Mouse (Mus musculus): ENCODE data around the gene Ugt1a10. TPM values are rescaled to one million over a fixed set of nuclear protein-coding genes. Genes with fewer than 3 reads are reported as not detected.
"Not testable (repeated sequence)": the region's sequence is repeated elsewhere in the genome, so short reads cannot be mapped to it uniquely, and the experiment has no call there.

Ugt1a10 gene
- polyA plus RNA-seq, 1 experiment from 2014 or later = not detected

GRCm38 (mm10) chr1:88121521-88121920, 66.3 kb downstream of the Ugt1a10 start:
- H3K4me1 ChIP-seq (replicated peaks); H3K4me2 ChIP-seq; H3K27ac ChIP-seq (replicated peaks); H3K9me3 ChIP-seq (replicated peaks); H3K4me3 ChIP-seq (replicated peaks); H3K36me3 ChIP-seq (replicated peaks); H3K27me3 ChIP-seq; H3K9ac ChIP-seq; ATAC-seq (ENCODE audit: insufficient read depth): not testable (repeated sequence)
- no CpG with 5 or more reads among the region's 1 CpGs for WGBS (ENCODE audit: insufficient replicate concordance)

GRCm38 (mm10) chr1:88125827-88126360, 70.7 kb downstream of the Ugt1a10 start:
- H3K9me3 ChIP-seq (replicated peaks); H3K27me3 ChIP-seq; ATAC-seq (ENCODE audit: insufficient read depth); H3K4me1 ChIP-seq (replicated peaks); H3K36me3 ChIP-seq (replicated peaks); H3K27ac ChIP-seq (replicated peaks); H3K4me2 ChIP-seq; H3K9ac ChIP-seq; H3K4me3 ChIP-seq (replicated peaks): not testable (repeated sequence)
- WGBS (ENCODE audit: insufficient replicate concordance) = 55% methylated on average over 4 of the region's 4 CpGs

GRCm38 (mm10) chr1:88129091-88129490, 73.9 kb downstream of the Ugt1a10 start:
- 65% methylated on average over 2 of the region's 2 CpGs for WGBS (ENCODE audit: insufficient replicate concordance)
- not testable (repeated sequence) for ATAC-seq (ENCODE audit: insufficient read depth); H3K4me3 ChIP-seq (replicated peaks); H3K27me3 ChIP-seq; H3K4me2 ChIP-seq; H3K9ac ChIP-seq; H3K27ac ChIP-seq (replicated peaks); H3K9me3 ChIP-seq (replicated peaks); H3K36me3 ChIP-seq (replicated peaks); H3K4me1 ChIP-seq (replicated peaks)

- H3K36me3 ChIP-seq (replicated peaks); H3K9me3 ChIP-seq (replicated peaks); H3K27me3 ChIP-seq; H3K9ac ChIP-seq; H3K27ac ChIP-seq (replicated peaks); H3K4me2 ChIP-seq; H3K4me3 ChIP-seq (replicated peaks); ATAC-seq (ENCODE audit: insufficient read depth); H3K4me1 ChIP-seq (replicated peaks): not testable (repeated sequence)
- 66% methylated on average over 1 of the region's 1 CpGs for WGBS (ENCODE audit: insufficient replicate concordance)
These were observed 75.0 kb downstream of the Ugt1a10 start for GRCm38 (mm10) chr1:88130223-88130622.

GRCm38 (mm10) chr1:88133908-88134456, 78.8 kb downstream of the Ugt1a10 start:
- Histone ChIP-seq H3K9ac (no peak overlapping the region), H3K9me3 (replicated peaks) (no peaks in the 10 kb centered on the region), H3K4me1 (replicated peaks) (peaks cover 18% of the 10 kb centered on the region; the same call in 1 of the 2 replicates), H3K36me3 (replicated peaks) (no peaks in the 10 kb centered on the region), H3K27me3 (no peaks in the 10 kb centered on the region), H3K27ac (replicated peaks) (no peak overlapping the region), H3K4me2 (no peak overlapping the region), H3K4me3 (replicated peaks) (no peak overlapping the region)
- ATAC-seq (ENCODE audit: insufficient read depth) = no peak
- 25% methylated on average over 3 of the region's 3 CpGs for WGBS (ENCODE audit: insufficient replicate concordance)

DNA sequence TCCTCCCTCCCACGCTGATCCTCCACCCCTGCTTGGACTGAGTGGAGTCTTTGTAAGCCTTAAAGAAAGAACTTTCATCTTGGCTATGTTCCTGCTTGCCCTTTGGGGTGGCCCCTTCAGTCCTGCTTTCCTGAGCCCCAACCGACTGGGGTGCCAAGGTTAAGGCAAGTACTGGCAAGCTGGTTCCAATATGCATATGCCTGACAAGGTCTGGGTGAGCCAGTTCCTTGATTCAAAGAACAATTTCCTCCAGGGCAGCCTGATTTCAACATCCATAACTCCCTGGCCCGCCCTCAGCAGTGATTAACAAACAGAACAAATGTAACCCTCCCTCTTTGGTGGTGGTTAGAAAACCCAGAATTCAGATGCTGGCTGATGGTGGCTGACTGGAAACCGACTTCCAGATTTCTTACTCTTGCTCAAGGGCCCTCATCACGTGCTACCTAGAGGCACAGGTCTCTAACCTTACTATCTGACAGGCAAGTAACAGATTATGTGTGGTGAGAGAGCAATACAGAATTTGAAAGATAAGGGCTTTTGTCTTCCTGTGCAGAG, 79.3 kb downstream of the Ugt1a10 start, which contains the start of gene Ugt1a6a:
Gene Ugt1a6a (plus strand): TSS at position 353 of the 555 bp plus-strand sequence.
- H3K36me3 ChIP-seq (replicated peaks); H3K4me3 ChIP-seq (replicated peaks); ATAC-seq (ENCODE audit: insufficient read depth); H3K4me2 ChIP-seq; H3K9ac ChIP-seq; H3K9me3 ChIP-seq (replicated peaks); H3K27ac ChIP-seq (replicated peaks); H3K27me3 ChIP-seq: not testable (repeated sequence)
- WGBS (ENCODE audit: insufficient replicate concordance) = 12% methylated on average over 5 of the region's 5 CpGs
- H3K4me1 ChIP-seq (replicated peaks) = peaks cover 18% of the 10 kb centered on the region; the same call in 1 of the 2 replicates

GRCm38 (mm10) chr1:88135229-88135904, 80.2 kb downstream of the Ugt1a10 start:
- peaks cover 18% of the 10 kb centered on the region; the same call in 1 of the 2 replicates for H3K4me1 ChIP-seq (replicated peaks)
- H3K27me3 ChIP-seq; H3K9ac ChIP-seq; H3K4me3 ChIP-seq (replicated peaks); H3K9me3 ChIP-seq (replicated peaks); H3K36me3 ChIP-seq (replicated peaks); ATAC-seq (ENCODE audit: insufficient read depth); H3K4me2 ChIP-seq; H3K27ac ChIP-seq (replicated peaks): not testable (repeated sequence)
- whole genome bisulfite sequencing (ENCODE audit: insufficient replicate concordance) = 63% methylated on average over 6 of the region's 6 CpGs

DNA sequence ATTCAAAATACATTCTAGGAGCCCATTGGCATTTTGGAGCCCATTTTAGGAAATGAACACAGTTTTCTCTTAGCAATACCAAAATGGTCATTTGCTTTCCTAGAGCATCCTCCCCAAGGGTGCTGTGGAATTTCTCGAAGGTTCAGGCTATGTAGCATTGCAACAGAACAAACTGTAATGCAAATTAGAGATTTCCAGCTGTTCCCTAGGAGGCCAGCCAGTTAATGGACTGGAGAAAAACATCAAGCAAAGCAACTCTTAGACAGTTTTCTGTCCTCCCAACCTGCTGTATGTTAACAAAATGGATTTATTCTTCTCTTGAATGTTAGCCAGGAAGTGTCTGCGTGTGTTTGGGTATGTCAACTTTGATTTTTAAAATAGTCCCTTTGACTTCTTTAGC, 81.5 kb downstream of the Ugt1a10 start:
- Histone ChIP-seq H3K9ac (no peak overlapping the region), H3K27me3 (no peaks in the 10 kb centered on the region), H3K9me3 (replicated peaks) (no peaks in the 10 kb centered on the region), H3K4me3 (replicated peaks) (no peak overlapping the region), H3K36me3 (replicated peaks) (no peaks in the 10 kb centered on the region), H3K4me1 (replicated peaks) (peaks cover 18% of the 10 kb centered on the region; the same call in 1 of the 2 replicates), H3K4me2 (no peak overlapping the region), H3K27ac (replicated peaks) (no peak overlapping the region)
- 51% methylated on average over 2 of the region's 2 CpGs for WGBS (ENCODE audit: insufficient replicate concordance)
- ATAC-seq (ENCODE audit: insufficient read depth) = no peak

DNA sequence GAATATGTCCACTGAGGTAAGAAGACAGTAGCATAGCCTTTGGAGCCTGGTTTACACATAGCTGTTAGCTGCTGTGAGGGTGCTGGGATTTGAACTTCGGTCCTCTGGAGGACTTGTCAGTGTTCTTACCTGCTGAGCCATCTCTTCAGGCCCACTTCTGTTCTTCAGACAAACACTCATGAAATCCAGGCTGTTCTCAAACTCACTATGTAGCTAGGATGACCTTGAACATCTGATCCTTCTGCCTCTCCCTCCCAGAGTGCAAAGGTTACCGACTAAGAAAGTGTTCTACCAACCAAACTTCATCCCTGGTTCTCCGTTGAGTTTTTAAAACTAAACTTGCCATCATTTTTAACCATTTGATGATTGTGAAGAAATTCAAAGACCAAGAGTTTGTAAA, 82.1 kb downstream of the Ugt1a10 start:
- H3K27ac ChIP-seq (replicated peaks) = no peak overlapping the region
- ATAC-seq (ENCODE audit: insufficient read depth) = no peak

DNA sequence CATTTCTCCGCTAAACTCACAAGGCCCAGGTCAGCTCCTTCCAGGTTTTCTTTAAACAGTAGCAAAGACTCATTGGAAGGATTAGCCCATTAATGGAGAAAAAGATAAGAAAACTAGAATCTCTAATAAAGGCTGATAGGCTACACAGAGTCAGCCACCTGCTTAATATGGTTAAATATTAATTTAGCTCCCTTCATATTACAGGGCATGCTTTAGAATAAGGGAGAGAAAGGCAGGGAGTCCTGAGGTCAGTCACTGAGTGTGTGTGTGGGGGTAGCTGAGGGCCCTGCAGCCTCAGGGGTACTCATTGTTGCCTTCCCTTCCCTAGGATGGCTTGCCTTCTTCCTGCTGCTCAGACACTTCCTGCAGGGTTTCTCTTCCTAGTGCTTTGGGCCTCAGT, 83.0 kb downstream of the Ugt1a10 start:
- 64% methylated on average over 1 of the region's 1 CpGs for WGBS (ENCODE audit: insufficient replicate concordance)
- no peak for ATAC-seq (ENCODE audit: insufficient read depth)

More for the DNA sequence above, 82.1 kb downstream of the Ugt1a10 start:
- Histone ChIP-seq H3K9ac (no peak overlapping the region), H3K4me3 (replicated peaks) (no peak overlapping the region), H3K4me2 (no peak overlapping the region), H3K4me1 (replicated peaks) (peaks cover 18% of the 10 kb centered on the region; the same call in 1 of the 2 replicates), H3K9me3 (replicated peaks) (no peaks in the 10 kb centered on the region), H3K27me3 (no peaks in the 10 kb centered on the region), H3K36me3 (replicated peaks) (no peaks in the 10 kb centered on the region)
- 63% methylated on average over 3 of the region's 3 CpGs for WGBS (ENCODE audit: insufficient replicate concordance)

GRCm38 (mm10) chr1:88140492-88140891, 85.3 kb downstream of the Ugt1a10 start:
- peak; percentile 94 for ATAC-seq (ENCODE audit: insufficient read depth)
- H3K4me2 ChIP-seq = not testable (repeated sequence)
- WGBS (ENCODE audit: insufficient replicate concordance) = 24% methylated on average over 1 of the region's 1 CpGs

More for the DNA sequence above, 83.0 kb downstream of the Ugt1a10 start:
- no peak overlapping the region for H3K9ac ChIP-seq
- peaks cover 18% of the 10 kb centered on the region; the same call in 1 of the 2 replicates for H3K4me1 ChIP-seq (replicated peaks)
- H3K4me2 ChIP-seq = no peak overlapping the region
- H3K27ac ChIP-seq (replicated peaks) = no peak overlapping the region
- no peak overlapping the region for H3K4me3 ChIP-seq (replicated peaks)
- H3K36me3 ChIP-seq (replicated peaks) = no peaks in the 10 kb centered on the region
- H3K27me3 ChIP-seq = no peaks in the 10 kb centered on the region
- no peaks in the 10 kb centered on the region for H3K9me3 ChIP-seq (replicated peaks)

More at GRCm38 (mm10) chr1:88140492-88140891, 85.3 kb downstream of the Ugt1a10 start:
- not testable (repeated sequence) for H3K9ac ChIP-seq; H3K4me3 ChIP-seq (replicated peaks); H3K27ac ChIP-seq (replicated peaks); H3K36me3 ChIP-seq (replicated peaks); H3K27me3 ChIP-seq; H3K9me3 ChIP-seq (replicated peaks)
- H3K4me1 ChIP-seq (replicated peaks) = 0 out of 2 replicates have a peak, but pooled peaks cover 12% of the 10 kb centered on the region
